Comparison of ENCODE assay signal across 8 mouse cellular contexts in genomic region chr2:180118661-180119438, GRCm38 (mm10). TPM values are rescaled to one million over a fixed set of nuclear protein-coding genes. Genes with fewer than 3 reads are reported as not detected.
DNase-seq lines count a peak whose midpoint lies in the region; ATAC-seq lines count a peak whose summit lies in the region.

TSS of gene Osbpl2 (plus strand) at chr2:180119306.

- WGBS in hindbrain, embryonic 16.5 days: under 1% methylated on average over 46 of the region's 55 CpGs
- under 1% methylated on average over 52 of the region's 55 CpGs for WGBS in macrophage (ENCODE audit: missing documents)

- peak within 1 kb of the TSS; percentile 89 for H3K9ac ChIP-seq in hindbrain, embryonic 16.5 days (ENCODE audit: low read depth, low read length)

- H3K36me3 ChIP-seq in hindbrain, embryonic 16.5 days (ENCODE audit: control insufficient read depth, insufficient read depth, low read length): no peaks in the 10 kb centered on the region
- no peaks in the 10 kb centered on the region for H3K36me3 ChIP-seq in macrophage (ENCODE audit: inconsistent target)

- peak; percentile 95 for DNase-seq in WW6 (ENCODE audit: low read depth, low spot score)
- peak; percentile 99 to 100 for DNase-seq in cerebellum, postnatal 4 days (ENCODE audit: low spot score in 2 of 2)
- peak; percentile 100 for DNase-seq in gastrocnemius, adult 18-20 months (ENCODE audit: low spot score)
- DNase-seq in left cerebral cortex, adult 18-20 months (ENCODE audit: low spot score in 2 of 2): peak; percentile 100
- peak; percentile 100 for DNase-seq in right cerebral cortex, adult 18-20 months
- DNase-seq in urinary bladder, postnatal 10 days (ENCODE audit: low spot score): peak; percentile 98

- H3K27ac ChIP-seq in hindbrain, embryonic 16.5 days (ENCODE audit: low read depth, low read length): peak within 1 kb of the TSS; percentile 82
- peak within 1 kb of the TSS; percentile 13; the same call in 1 of the 2 replicates for H3K27ac ChIP-seq in macrophage

- peaks cover 39% of the 10 kb centered on the region; the same call in 1 of the 2 replicates for H3K79me2 ChIP-seq in macrophage (ENCODE audit: inconsistent target)

- no peaks in the 10 kb centered on the region for H3K9me3 ChIP-seq in hindbrain, embryonic 16.5 days (ENCODE audit: control insufficient read depth, low read length)

- ATAC-seq in hindbrain, embryonic 16.5 days: peak; percentile 98

- H3K27me3 ChIP-seq in hindbrain, embryonic 16.5 days (replicated peaks; ENCODE audit: control insufficient read depth, insufficient read depth, low read length): no peaks in the 10 kb centered on the region

- peak within 1 kb of the TSS; percentile 90 for H3K4me3 ChIP-seq in hindbrain, embryonic 16.5 days (ENCODE audit: low read length)
- peak within 1 kb of the TSS; percentile 43 for H3K4me3 ChIP-seq in macrophage (ENCODE audit: inconsistent target)

- peaks cover 36% of the 10 kb centered on the region for H3K4me1 ChIP-seq in hindbrain, embryonic 16.5 days (ENCODE audit: control insufficient read depth, insufficient read depth, low read depth, low read length)

- H3K4me2 ChIP-seq in hindbrain, embryonic 16.5 days (ENCODE audit: low read length): peak within 1 kb of the TSS; percentile 94

RNA-seq across cellular contexts. Expression of gene Osbpl2, which starts in this region (rescaled TPM):
- total RNA-seq in gastrocnemius, adult 18-20 months (2021): 10 to 100 TPM; 16.9 to 18.8 TPM
- polyA plus RNA-seq in hindbrain, embryonic 16.5 days (2015; fragmentation: Nextera tagmentation; extraction: Ambion mirVana): 70.5 and 72.8 TPM in 2 replicates
- 10 to 100 TPM; 49.1 to 54.1 TPM for total RNA-seq in left cerebral cortex, adult 18-20 months (2021)
- 10 to 100 TPM in 19 of 26 experiments, 1 to 10 TPM in 7; 4.9 to 39.6 (median 30.8) TPM for total RNA-seq in macrophage (2018; cell fraction: chromatin; rRNA removed)
- total RNA-seq in macrophage (2018; cell fraction: cytosol; rRNA removed): 10 to 100 TPM; 12.1 to 27.0 (median 22.8) TPM
- 10 to 100 TPM in 21 of 26 experiments, 1 to 10 TPM in 5; 4.2 to 29.3 (median 19.0) TPM for total RNA-seq in macrophage (2018; cell fraction: nucleus; rRNA removed)
- 18.2 to 41.4 TPM (median 20.2 TPM) in 3 replicates for polyA plus RNA-seq in macrophage (2018)

Comparison
In these comparisons a context has a peak if more than half of its experiments do, and no peak if none do; other contexts are left out.
1. Peak in every context shown above with its lines: DNase-seq, ATAC-seq, H3K4me3 ChIP-seq and H3K27ac ChIP-seq.